In the genomic region with DNA sequence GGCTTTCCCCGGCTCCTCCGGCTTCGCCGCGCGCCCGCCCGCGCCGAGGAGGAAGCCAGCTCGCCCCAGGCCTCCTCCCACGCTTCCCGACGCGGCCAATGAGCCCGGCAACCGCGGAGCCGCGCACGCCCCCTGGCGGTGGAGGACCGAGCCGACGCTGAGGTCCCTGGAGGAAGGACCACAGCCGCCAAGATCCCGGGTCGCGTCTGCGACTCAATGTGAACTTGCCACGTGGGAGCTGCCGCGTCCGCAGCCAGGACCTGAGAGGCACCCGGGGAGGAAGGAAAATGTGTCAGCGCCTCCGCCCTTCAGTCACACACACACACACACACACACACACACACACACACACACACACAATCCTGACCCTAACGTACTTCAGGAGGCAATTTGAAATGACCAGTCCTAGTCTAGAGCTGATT, we compare ENCODE assay signal across 8 mouse cellular contexts. TPM values are rescaled to one million over a fixed set of nuclear protein-coding genes. Genes with fewer than 3 reads are reported as not detected.
DNase-seq lines count a peak whose midpoint lies in the region; ATAC-seq lines count a peak whose summit lies in the region.

Gene Fam3c, minus strand, starts transcription at position 158 of the 422 bp plus-strand sequence.

- DNase-seq in Muller cell, postnatal 12 days (ENCODE audit: inconsistent ontology term), result peak; percentile 98
- peak; percentile 98 to 99 for DNase-seq in cerebellum, postnatal 10 days
- peak; percentile 87 to 90 for DNase-seq in frontal cortex, postnatal 14 days (ENCODE audit: low spot score in 2 of 2)
- DNase-seq in layer of hippocampus, postnatal 25 days (ENCODE audit: extremely low spot score in 1 of 2, low spot score in 1 of 2), result peak; percentile 98 to 99
- peak; percentile 95 for DNase-seq in lung, postnatal 25 days (ENCODE audit: low spot score)
- DNase-seq in retina, embryonic 14.5 days (ENCODE audit: low spot score), result peak; percentile 97
- peak; percentile 99 for DNase-seq in thymus, postnatal 4 days

- under 1% methylated on average over 38 of the region's 38 CpGs for WGBS in hindbrain, embryonic 13.5 days

- H3K27me3 ChIP-seq in hindbrain, embryonic 13.5 days, result no peaks in the 10 kb centered on the region

- ATAC-seq in hindbrain, embryonic 13.5 days (ENCODE audit: low FRiP score), result peak; percentile 99

- peak within 1 kb of the TSS; percentile 62 for H3K4me2 ChIP-seq in hindbrain, embryonic 13.5 days

- peak within 1 kb of the TSS; percentile 90 for H3K9ac ChIP-seq in hindbrain, embryonic 13.5 days

- peak within 1 kb of the TSS; percentile 71 for H3K4me3 ChIP-seq in hindbrain, embryonic 13.5 days

- no peaks in the 10 kb centered on the region for H3K9me3 ChIP-seq in hindbrain, embryonic 13.5 days

- peak within 1 kb of the TSS; percentile 90 for H3K27ac ChIP-seq in hindbrain, embryonic 13.5 days

- H3K36me3 ChIP-seq in hindbrain, embryonic 13.5 days, result no peaks in the 10 kb centered on the region

- H3K4me1 ChIP-seq in hindbrain, embryonic 13.5 days (replicated peaks), result peaks cover 11% of the 10 kb centered on the region

RNA-seq across cellular contexts. Expression of gene Fam3c, which starts in this region (rescaled TPM):
- 50.5 and 54.5 TPM in 2 replicates for polyA plus RNA-seq in hindbrain, embryonic 13.5 days (2015; fragmentation: Nextera tagmentation; extraction: Ambion mirVana)
- total RNA-seq in layer of hippocampus, postnatal 25 days (2021), result 10 to 100 TPM; 61.4 to 67.7 TPM

Comparison
In these comparisons a context has a peak if more than half of its experiments do, and no peak if none do; other contexts are left out.
1. Peak in every context shown above with its lines: DNase-seq, ATAC-seq, H3K4me3 ChIP-seq and H3K27ac ChIP-seq.